Mouse (Mus musculus) E14TG2a.4 (cell line): ENCODE data around the gene Nol7.
A peak's percentile ranks its signal among the peaks of the same experiment; 100 is the strongest.

ENCODE experiments used
- H3K27me3 ChIP-seq: 2 replicates; pipeline ENCODE4 v1.6.1; 2014; ENCODE audit warnings: low read length, control low read depth; ENCODE audit not compliant: insufficient read depth
- H3K36me3 ChIP-seq: 2 replicates; pipeline ENCODE4 v1.6.1; 2014; ENCODE audit warnings: low read length, control low read depth; ENCODE audit not compliant: insufficient read depth
- H3K4me1 ChIP-seq: replicated peaks from 2 replicates; pipeline ENCODE4 v1.6.1; 2014; ENCODE audit warnings: low read depth, low read length, control low read depth
- H3K4me3 ChIP-seq: replicated peaks from 2 replicates; pipeline ENCODE4 v1.5.1; 2014; ENCODE audit warnings: mild to moderate bottlenecking, low read length
- H3K9me3 ChIP-seq: 2 replicates; pipeline ENCODE4 v1.6.1; 2014; ENCODE audit warnings: low read length, control low read depth
- CTCF ChIP-seq: conservative IDR thresholded peaks from 2 replicates; pipeline ENCODE4 v1.5.1; 2014; ENCODE audit warnings: low read length
- NANOG ChIP-seq: IDR thresholded peaks from 2 replicates; pipeline ENCODE4 v1.6.1; 2014; ENCODE audit warnings: borderline replicate concordance, low read length, mixed read lengths
- POU5F1 ChIP-seq: IDR thresholded peaks from 2 replicates; pipeline ENCODE4 v1.6.1; 2014; ENCODE audit warnings: low read length, borderline replicate concordance

The Nol7 gene

GRCm38 (mm10) chr13:43397700-43398296 lies 392 bp upstream of the Nol7 start:
- no peaks in the 10 kb centered on the region for H3K27me3 ChIP-seq
- peaks cover 13% of the 10 kb centered on the region for H3K4me1 ChIP-seq
- peaks cover 57% of the 10 kb centered on the region for H3K36me3 ChIP-seq
- peak overlapping the region; percentile 89 for H3K4me3 ChIP-seq
- TF ChIP-seq CTCF (no peak), NANOG (no peak), POU5F1 (no peak)
- H3K9me3 ChIP-seq: peaks cover 43% of the 10 kb centered on the region

- Histone ChIP-seq H3K9me3 (peaks cover 33% of the 10 kb centered on the region), H3K4me1 (peaks cover 13% of the 10 kb centered on the region), H3K36me3 (peaks cover 74% of the 10 kb centered on the region), H3K4me3 (peak overlapping the region; percentile 89), H3K27me3 (no peaks in the 10 kb centered on the region)
- TF ChIP-seq CTCF (no peak), NANOG (no peak), POU5F1 (no peak)
These were observed 1.4 kb downstream of the Nol7 start for GRCm38 (mm10) chr13:43399576-43399975.

GRCm38 (mm10) chr13:43412311-43412710 lies 14.1 kb downstream of the Nol7 start:
- Histone ChIP-seq H3K27me3 (no peaks in the 10 kb centered on the region), H3K4me1 (no peaks in the 10 kb centered on the region), H3K9me3 (no peaks in the 10 kb centered on the region), H3K36me3 (peaks cover 68% of the 10 kb centered on the region), H3K4me3 (no peak overlapping the region)
- no peak for TF ChIP-seq CTCF
- TF ChIP-seq POU5F1: no peak
- no peak for TF ChIP-seq NANOG

- Histone ChIP-seq H3K9me3 (no peaks in the 10 kb centered on the region), H3K4me1 (no peaks in the 10 kb centered on the region), H3K36me3 (peaks cover 69% of the 10 kb centered on the region), H3K27me3 (no peaks in the 10 kb centered on the region), H3K4me3 (no peak overlapping the region)
- TF ChIP-seq CTCF (no peak), NANOG (no peak), POU5F1 (no peak)
These were observed 15.4 kb downstream of the Nol7 start for GRCm38 (mm10) chr13:43413611-43414010.

GRCm38 (mm10) chr13:43415249-43415648 lies 17.1 kb downstream of the Nol7 start:
- H3K36me3 ChIP-seq: peaks cover 80% of the 10 kb centered on the region
- no peaks in the 10 kb centered on the region for H3K4me1 ChIP-seq
- H3K27me3 ChIP-seq: no peaks in the 10 kb centered on the region
- no peak overlapping the region for H3K4me3 ChIP-seq
- TF ChIP-seq POU5F1: no peak
- TF ChIP-seq CTCF: no peak
- TF ChIP-seq NANOG: no peak
- no peaks in the 10 kb centered on the region for H3K9me3 ChIP-seq

- Histone ChIP-seq H3K36me3 (peaks cover 17% of the 10 kb centered on the region), H3K9me3 (no peaks in the 10 kb centered on the region), H3K4me1 (no peaks in the 10 kb centered on the region), H3K4me3 (no peak overlapping the region), H3K27me3 (no peaks in the 10 kb centered on the region)
- no peak for TF ChIP-seq POU5F1
- TF ChIP-seq NANOG: no peak
- no peak for TF ChIP-seq CTCF
These were observed 30.2 kb downstream of the Nol7 start for GRCm38 (mm10) chr13:43428436-43428835.

- TF ChIP-seq CTCF (no peak), NANOG (no peak), POU5F1 (no peak)
- H3K9me3 ChIP-seq: no peaks in the 10 kb centered on the region
- H3K4me1 ChIP-seq: no peaks in the 10 kb centered on the region
- H3K27me3 ChIP-seq: no peaks in the 10 kb centered on the region
- peaks cover 11% of the 10 kb centered on the region for H3K36me3 ChIP-seq
- no peak overlapping the region for H3K4me3 ChIP-seq
These were observed 35.2 kb downstream of the Nol7 start for GRCm38 (mm10) chr13:43433395-43433794.

- H3K27me3 ChIP-seq: no peaks in the 10 kb centered on the region
- TF ChIP-seq POU5F1: no peak
- no peak for TF ChIP-seq NANOG
- no peak for TF ChIP-seq CTCF
- no peaks in the 10 kb centered on the region for H3K36me3 ChIP-seq
- no peaks in the 10 kb centered on the region for H3K9me3 ChIP-seq
- H3K4me3 ChIP-seq: no peak overlapping the region
- H3K4me1 ChIP-seq: peaks cover 22% of the 10 kb centered on the region
These were observed 42.2 kb downstream of the Nol7 start for GRCm38 (mm10) chr13:43440376-43440775.

GRCm38 (mm10) chr13:43442551-43442950 lies 44.4 kb downstream of the Nol7 start:
- Histone ChIP-seq H3K36me3 (no peaks in the 10 kb centered on the region), H3K4me3 (no peak overlapping the region), H3K9me3 (no peaks in the 10 kb centered on the region), H3K27me3 (no peaks in the 10 kb centered on the region), H3K4me1 (peaks cover 36% of the 10 kb centered on the region)
- TF ChIP-seq POU5F1 (no peak), CTCF (no peak)
